Mouse (Mus musculus): ENCODE measurements around the gene D630045J12Rik. TPM values are rescaled to one million over a fixed set of nuclear protein-coding genes. Genes with fewer than 3 reads are reported as not detected.

D630045J12Rik gene
- total RNA-seq, 1 experiment, result 4.1 TPM

DNA sequence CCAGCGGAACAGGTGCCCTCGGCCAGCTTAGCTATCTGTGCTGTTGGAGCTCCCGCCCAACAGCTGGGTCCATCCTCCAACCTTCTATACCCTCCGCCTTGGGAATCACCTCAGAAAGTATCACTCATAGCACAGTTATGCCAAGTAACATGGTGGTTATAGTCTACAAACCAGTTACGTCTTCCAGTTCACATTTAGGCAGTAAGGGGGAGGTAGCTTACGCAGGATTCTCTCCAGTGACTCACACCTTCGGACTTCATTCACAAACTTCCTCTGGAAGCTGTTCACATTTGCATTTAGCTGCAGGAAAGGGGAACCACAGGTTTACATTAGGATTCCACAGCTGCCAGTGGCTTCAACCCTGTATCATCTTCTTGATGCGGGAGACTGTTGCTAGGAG, 161.3 kb downstream of the D630045J12Rik start:
- Histone ChIP-seq H3K36me3 (ENCODE audit: control insufficient read depth, insufficient read depth, low read length, poor library complexity, severe bottlenecking) (0 out of 2 replicates have a peak, but pooled peaks cover under 1% of the 10 kb centered on the region), H3K4me3 (ENCODE audit: insufficient read depth in 1 of 2, low read depth in 1 of 2, low read length in 2 of 2, poor library complexity in 1 of 2, severe bottlenecking in 1 of 2) (no peak overlapping the region), H3K27ac (ENCODE audit: insufficient read depth, low read depth, low read length, poor library complexity, severe bottlenecking) (no peak overlapping the region), H3K4me1 (ENCODE audit: control insufficient read depth in 2 of 2, insufficient read depth in 2 of 2, low read length in 2 of 2, poor library complexity in 1 of 2) (peaks cover 0 to 14% of the 10 kb centered on the region in 2 experiments; a peak in 2 of 4 replicates), H3K9ac (ENCODE audit: insufficient read depth, low read depth, low read length, poor library complexity, severe bottlenecking) (no peak overlapping the region), H3K9me3 (ENCODE audit: control insufficient read depth, insufficient read depth, low read depth, low read length) (no peaks in the 10 kb centered on the region)
- no peak for TF ChIP-seq CHD2 (IDR thresholded peaks at IDR 0.05; ENCODE audit: low read depth, low read length)
- no peak for TF ChIP-seq ZC3H11A (IDR thresholded peaks at IDR 0.05; ENCODE audit: borderline replicate concordance, low read depth, low read length)
- no peak for TF ChIP-seq HCFC1 (IDR thresholded peaks at IDR 0.05; ENCODE audit: borderline replicate concordance, insufficient read depth, low read length)
- no peak for TF ChIP-seq ZNF384 (IDR thresholded peaks at IDR 0.05; ENCODE audit: low read depth, low read length)
- TF ChIP-seq MAFK (IDR thresholded peaks at IDR 0.05; ENCODE audit: insufficient read depth, low read depth, low read length), result no peak
- no peak for DNase-seq (ENCODE audit: low read depth, low spot score)
- in situ Hi-C loops (cut with MboI; ENCODE audit: low sequenced_read_pairs in 2 of 2, unreplicated experiment in 2 of 2), result no loop called here

- no peak overlapping the region for H3K27ac ChIP-seq (ENCODE audit: insufficient read depth, low read depth, low read length, poor library complexity, severe bottlenecking)
- H3K4me3 ChIP-seq (ENCODE audit: insufficient read depth in 1 of 2, low read depth in 1 of 2, low read length in 2 of 2, poor library complexity in 1 of 2, severe bottlenecking in 1 of 2), result peak overlapping the region in 1 of 2 experiments; percentile 12; a peak in 1 of 4 replicates
- no peaks in the 10 kb centered on the region for H3K9me3 ChIP-seq (ENCODE audit: control insufficient read depth, insufficient read depth, low read depth, low read length)
- TF ChIP-seq CHD2 (IDR thresholded peaks at IDR 0.05; ENCODE audit: low read depth, low read length), result peak; percentile 81
- no peak for TF ChIP-seq ZC3H11A (IDR thresholded peaks at IDR 0.05; ENCODE audit: borderline replicate concordance, low read depth, low read length)
- in situ Hi-C loops (cut with MboI; ENCODE audit: low sequenced_read_pairs in 2 of 2, unreplicated experiment in 2 of 2), result no loop called here
- H3K4me1 ChIP-seq (ENCODE audit: control insufficient read depth in 2 of 2, insufficient read depth in 2 of 2, low read length in 2 of 2, poor library complexity in 1 of 2), result peaks cover 0 to 5% of the 10 kb centered on the region in 2 experiments; a peak in 1 of 4 replicates
- no peak overlapping the region for H3K9ac ChIP-seq (ENCODE audit: insufficient read depth, low read depth, low read length, poor library complexity, severe bottlenecking)
- no peak for DNase-seq (ENCODE audit: low read depth, low spot score)
- 0 out of 2 replicates have a peak, but pooled peaks cover 2% of the 10 kb centered on the region for H3K36me3 ChIP-seq (ENCODE audit: control insufficient read depth, insufficient read depth, low read length, poor library complexity, severe bottlenecking)
Measured at GRCm38 (mm10) chr6:38087242-38088026, 166.4 kb downstream of the D630045J12Rik start.

- no peak overlapping the region for H3K4me3 ChIP-seq (ENCODE audit: insufficient read depth in 1 of 2, low read depth in 1 of 2, low read length in 2 of 2, poor library complexity in 1 of 2, severe bottlenecking in 1 of 2)
- H3K9ac ChIP-seq (ENCODE audit: insufficient read depth, low read depth, low read length, poor library complexity, severe bottlenecking), result no peak overlapping the region
- TF ChIP-seq MAFK (IDR thresholded peaks at IDR 0.05; ENCODE audit: insufficient read depth, low read depth, low read length) (no peak), HCFC1 (IDR thresholded peaks at IDR 0.05; ENCODE audit: borderline replicate concordance, insufficient read depth, low read length) (no peak)
- no peaks in the 10 kb centered on the region for H3K9me3 ChIP-seq (ENCODE audit: control insufficient read depth, insufficient read depth, low read depth, low read length)
- H3K27ac ChIP-seq (ENCODE audit: insufficient read depth, low read depth, low read length, poor library complexity, severe bottlenecking), result no peak overlapping the region
- H3K4me1 ChIP-seq (ENCODE audit: control insufficient read depth in 2 of 2, insufficient read depth in 2 of 2, low read length in 2 of 2, poor library complexity in 1 of 2), result peaks cover 0 to 9% of the 10 kb centered on the region in 2 experiments; a peak in 2 of 4 replicates
- peak; percentile 36 for DNase-seq (ENCODE audit: low read depth, low spot score)
- in situ Hi-C loops (cut with MboI; ENCODE audit: low sequenced_read_pairs in 2 of 2, unreplicated experiment in 2 of 2), result no loop called here
- 0 out of 2 replicates have a peak, but pooled peaks cover 2% of the 10 kb centered on the region for H3K36me3 ChIP-seq (ENCODE audit: control insufficient read depth, insufficient read depth, low read length, poor library complexity, severe bottlenecking)
Measured at GRCm38 (mm10) chr6:38083204-38083603, 170.6 kb downstream of the D630045J12Rik start.

DNA sequence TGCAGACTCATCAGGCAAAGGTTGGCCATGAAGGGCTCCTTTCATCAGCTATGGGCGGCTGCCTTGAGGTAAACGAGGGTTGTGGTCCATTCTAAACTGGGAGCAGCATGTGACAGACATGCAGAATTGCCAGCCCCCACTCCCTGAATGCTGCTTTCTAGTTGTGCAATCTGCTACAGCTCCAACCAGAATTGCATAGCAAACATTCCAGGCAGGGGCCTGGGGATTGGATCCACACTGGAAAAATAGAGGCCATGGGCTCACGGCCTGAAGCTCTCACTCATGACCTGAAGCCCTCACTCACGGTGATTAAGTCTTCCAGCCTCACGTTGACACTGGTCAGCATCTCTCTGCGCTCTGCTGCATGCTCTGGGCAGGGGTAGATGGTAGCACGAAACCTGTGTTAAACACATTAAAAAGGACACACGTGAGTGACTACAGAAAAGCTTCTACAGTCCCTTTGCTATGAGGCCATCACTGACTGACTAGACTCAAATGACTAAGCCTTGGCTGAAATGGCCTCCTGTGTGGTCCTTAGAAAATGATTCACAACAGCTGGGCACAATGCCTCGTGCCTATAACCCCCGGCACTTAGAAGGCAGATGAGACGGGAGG, 172.0 kb downstream of the D630045J12Rik start:
- in situ Hi-C loops (cut with MboI; ENCODE audit: low sequenced_read_pairs in 2 of 2, unreplicated experiment in 2 of 2), result no loop called here
- Histone ChIP-seq H3K27ac (ENCODE audit: insufficient read depth, low read depth, low read length, poor library complexity, severe bottlenecking) (no peak overlapping the region), H3K36me3 (ENCODE audit: control insufficient read depth, insufficient read depth, low read length, poor library complexity, severe bottlenecking) (no peaks in the 10 kb centered on the region), H3K4me3 (ENCODE audit: insufficient read depth in 1 of 2, low read depth in 1 of 2, low read length in 2 of 2, poor library complexity in 1 of 2, severe bottlenecking in 1 of 2) (no peak overlapping the region), H3K9me3 (ENCODE audit: control insufficient read depth, insufficient read depth, low read depth, low read length) (no peaks in the 10 kb centered on the region), H3K9ac (ENCODE audit: insufficient read depth, low read depth, low read length, poor library complexity, severe bottlenecking) (no peak overlapping the region), H3K4me1 (ENCODE audit: control insufficient read depth in 2 of 2, insufficient read depth in 2 of 2, low read length in 2 of 2, poor library complexity in 1 of 2) (peaks cover 0 to 4% of the 10 kb centered on the region in 2 experiments; a peak in 1 of 4 replicates)
- no peak for DNase-seq (ENCODE audit: low read depth, low spot score)
- TF ChIP-seq ZNF384 (IDR thresholded peaks at IDR 0.05; ENCODE audit: low read depth, low read length), result no peak
- no peak for TF ChIP-seq HCFC1 (IDR thresholded peaks at IDR 0.05; ENCODE audit: borderline replicate concordance, insufficient read depth, low read length)
- TF ChIP-seq ZC3H11A (IDR thresholded peaks at IDR 0.05; ENCODE audit: borderline replicate concordance, low read depth, low read length), result no peak
- no peak for TF ChIP-seq CHD2 (IDR thresholded peaks at IDR 0.05; ENCODE audit: low read depth, low read length)
- TF ChIP-seq MAFK (IDR thresholded peaks at IDR 0.05; ENCODE audit: insufficient read depth, low read depth, low read length), result no peak

Measured in ES-E14 (cell line).